Mouse (Mus musculus) activated CD4-positive, CD25-positive, alpha-beta regulatory T cell, adult 9 weeks (primary cell): ENCODE measurements around the gene Hnrnpk. TPM values are rescaled to one million over a fixed set of nuclear protein-coding genes. Genes with fewer than 3 reads are reported as not detected.

ENCODE experiments used
- polyA plus RNA-seq: library from polyadenylated mRNA; unstranded; fragments of 100-300 nt; shearing (Covaris generic); gene quantifications from one replicate; pipeline ENCODE4 v1.2.1, GENCODE M21; 2017

Gene Hnrnpk
- polyA plus RNA-seq, result 2,660 TPM

GRCm38 (mm10) chr13:58403243-58403642, at the start of gene Hnrnpk:
TSS of gene Hnrnpk (minus strand) at chr13:58403343.

GRCm38 (mm10) chr13:58402003-58402743, 970 bp downstream of the Hnrnpk start, which contains the start of gene Rmi1:
TSS of gene Rmi1 (plus strand) at chr13:58402248.

GRCm38 (mm10) chr13:58384779-58385546, 18.2 kb downstream of the Hnrnpk start, which contains the start of gene 2210016F16Rik:
TSS of gene 2210016F16Rik (minus strand) at chr13:58385225.

GRCm38 (mm10) chr13:58358629-58359303, 44.4 kb downstream of the Hnrnpk start, which contains the start of gene Kif27:
TSS of gene Kif27 (minus strand) at chr13:58359122.

Other genes starting within 250 kb of the Hnrnpk start
- gene Idnk, start 245.7 kb downstream of the Hnrnpk start, polyA plus RNA-seq, result 210 TPM
- 10.3 TPM for gene Ubqln1, start 187.7 kb downstream of the Hnrnpk start, polyA plus RNA-seq
- 0.54 TPM for gene Gkap1, start 127.6 kb downstream of the Hnrnpk start, polyA plus RNA-seq
- gene Kif27, start 44.2 kb downstream of the Hnrnpk start, polyA plus RNA-seq, result not detected
- gene 2210016F16Rik, start 18.1 kb downstream of the Hnrnpk start, polyA plus RNA-seq, result 10.0 TPM
- gene Rmi1, start 1.1 kb downstream of the Hnrnpk start, polyA plus RNA-seq, result 42.8 TPM
- gene Slc28a3, start 207.5 kb upstream of the Hnrnpk start, polyA plus RNA-seq, result not detected